Mouse (Mus musculus) urinary bladder, postnatal 25 days (tissue): ENCODE measurements around the gene Olfr1279.
"Not testable (repeated sequence)": the region's sequence is repeated elsewhere in the genome, so short reads cannot be mapped to it uniquely, and the experiment has no call there.

Source experiments
- DNase-seq: peaks from one replicate; pipeline ENCODE4 v3.0.0; 2022; ENCODE audit warnings: low spot score

Olfr1279 gene

GRCm38 (mm10) chr2:111300374-111300773, at the start of gene Olfr1279:
Gene Olfr1279 (plus strand): TSS chr2:111300635.
- DNase-seq: no peak

GRCm38 (mm10) chr2:111254216-111254615, 46.2 kb upstream of the Olfr1279 start, which contains the start of gene Olfr1276:
Gene Olfr1276 (plus strand): TSS chr2:111254516.
- no peak for DNase-seq

GRCm38 (mm10) chr2:111274006-111274405, 26.4 kb upstream of the Olfr1279 start, which contains the start of gene Olfr1277:
Gene Olfr1277 (minus strand): TSS chr2:111274106.
- DNase-seq: no peak

- no peak for DNase-seq
These were observed 10.6 kb upstream of the Olfr1279 start, which contains the start of gene Olfr1278 for GRCm38 (mm10) chr2:111289836-111290235. Gene Olfr1278 (plus strand): TSS chr2:111290136.

- DNase-seq: no peak
These were observed 1.9 kb upstream of the Olfr1279 start for GRCm38 (mm10) chr2:111298541-111298940.

GRCm38 (mm10) chr2:111313717-111314116, 13.3 kb downstream of the Olfr1279 start, which contains the start of gene Olfr1280:
Gene Olfr1280 (plus strand): TSS chr2:111314017.
- no peak for DNase-seq

GRCm38 (mm10) chr2:111326220-111326619, 25.8 kb downstream of the Olfr1279 start, which contains the start of gene Olfr1281:
Gene Olfr1281 (plus strand): TSS chr2:111326520.
- no peak for DNase-seq

GRCm38 (mm10) chr2:111333721-111334120, 33.3 kb downstream of the Olfr1279 start:
- DNase-seq: not testable (repeated sequence)

GRCm38 (mm10) chr2:111335976-111336375, 35.5 kb downstream of the Olfr1279 start, which contains the start of gene Olfr1282:
Gene Olfr1282 (minus strand): TSS chr2:111336076.
- no peak for DNase-seq
